Mouse (Mus musculus) limb, embryonic 11.5 days (tissue): ENCODE measurements around the gene Foxj3. TPM values are rescaled to one million over a fixed set of nuclear protein-coding genes. Genes with fewer than 3 reads are reported as not detected.

Experiments used
- ATAC-seq: fragments of 200-750 bp; cut with Nextera tagmentation; 2 replicates; pipeline ENCODE4 v1.8.0; 2017; ENCODE audit warnings: low read depth; ENCODE audit not compliant: insufficient number of reproducible peaks, low FRiP score, low TSS enrichment
- DNase-seq: peaks from one replicate; pipeline ENCODE4 v3.0.0-alpha.2; 2015; ENCODE audit warnings: low spot score
- H3K27ac ChIP-seq: fragments of 300-500 bp; sonication (generic); replicated peaks from 2 replicates; pipeline ENCODE4 v1.5.1; 2014; ENCODE audit warnings: low read depth, mild to moderate bottlenecking, low read length
- H3K27me3 ChIP-seq: fragments of 300-500 bp; sonication (generic); 2 replicates; pipeline ENCODE4 v1.6.1; 2014; ENCODE audit warnings: mild to moderate bottlenecking, low read length, mixed read lengths; ENCODE audit not compliant: control insufficient read depth, insufficient read depth
- H3K36me3 ChIP-seq: fragments of 300-500 bp; sonication (generic); 2 replicates; pipeline ENCODE4 v1.6.1; 2014; ENCODE audit warnings: mild to moderate bottlenecking, low read length, moderate library complexity, mixed read lengths; ENCODE audit not compliant: control insufficient read depth, insufficient read depth
- H3K4me1 ChIP-seq: fragments of 300-500 bp; sonication (generic); 2 replicates; pipeline ENCODE4 v1.6.1; 2014; ENCODE audit warnings: low read length, mixed read lengths; ENCODE audit not compliant: control insufficient read depth, insufficient read depth
- H3K4me2 ChIP-seq: fragments of 300-500 bp; sonication (generic); 2 replicates; pipeline ENCODE4 v1.6.1; 2014; ENCODE audit warnings: low read depth, mild to moderate bottlenecking, moderate library complexity; ENCODE audit not compliant: severe bottlenecking
- H3K4me3 ChIP-seq: fragments of 300-500 bp; sonication (generic); 2 replicates; pipeline ENCODE4 v1.5.1; 2014; ENCODE audit warnings: low read depth, low read length
- H3K9ac ChIP-seq: fragments of 300-500 bp; sonication (generic); 2 replicates; pipeline ENCODE4 v1.6.1; 2014; ENCODE audit warnings: mild to moderate bottlenecking, low read length
- H3K9me3 ChIP-seq: fragments of 300-500 bp; sonication (generic); 2 replicates; pipeline ENCODE4 v1.6.1; 2016; ENCODE audit warnings: low read length; ENCODE audit not compliant: control insufficient read depth
- WGBS: fragments of 180-500 bp; shearing (Covaris S2); extraction: QIAGEN DNeasy Blood & Tissue Kit; methylation state at CpG from one replicate; pipeline ENCODE4 v1.1.7; 2014; 5-methylcytosine and 5-hydroxymethylcytosine counted together
- polyA plus RNA-seq: library from polyadenylated mRNA; unstranded; fragments of >200 nt; fragmentation: Nextera tagmentation; extraction: Ambion mirVana; gene quantifications from 2 replicates; pipeline ENCODE4 v1.2.1, GENCODE M21; 2014

Foxj3 gene
- polyA plus RNA-seq, 1 experiment from 2014 or later, result 26.7 TPM

DNA sequence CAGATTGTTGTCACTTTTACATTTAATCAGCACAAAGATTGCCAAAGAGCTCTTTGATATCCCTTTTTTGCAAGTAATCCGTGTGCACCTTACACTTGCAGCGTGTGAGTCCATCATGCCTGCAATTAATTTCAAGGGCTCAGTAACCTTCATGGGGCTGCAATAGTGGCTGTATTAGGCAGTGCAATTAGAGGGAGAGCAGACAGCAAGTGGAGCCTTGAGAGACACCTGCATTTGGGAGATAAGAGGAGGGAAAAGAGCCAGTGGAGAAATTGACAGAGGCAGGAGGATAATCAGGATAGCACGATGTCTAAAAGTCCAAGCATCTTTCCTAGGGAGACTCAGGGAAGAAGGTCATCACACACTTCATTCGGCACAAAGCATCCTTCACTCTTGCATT, 13.2 kb upstream of the Foxj3 start:
- Histone ChIP-seq H3K9me3 (no peaks in the 10 kb centered on the region), H3K9ac (no peak overlapping the region), H3K4me2 (no peak overlapping the region), H3K4me3 (no peak overlapping the region), H3K4me1 (no peaks in the 10 kb centered on the region), H3K27me3 (no peaks in the 10 kb centered on the region), H3K27ac (no peak overlapping the region), H3K36me3 (no peaks in the 10 kb centered on the region)
- ATAC-seq, result no peak
- WGBS, result 82% methylated on average over 4 of the region's 4 CpGs
- no peak for DNase-seq

DNA sequence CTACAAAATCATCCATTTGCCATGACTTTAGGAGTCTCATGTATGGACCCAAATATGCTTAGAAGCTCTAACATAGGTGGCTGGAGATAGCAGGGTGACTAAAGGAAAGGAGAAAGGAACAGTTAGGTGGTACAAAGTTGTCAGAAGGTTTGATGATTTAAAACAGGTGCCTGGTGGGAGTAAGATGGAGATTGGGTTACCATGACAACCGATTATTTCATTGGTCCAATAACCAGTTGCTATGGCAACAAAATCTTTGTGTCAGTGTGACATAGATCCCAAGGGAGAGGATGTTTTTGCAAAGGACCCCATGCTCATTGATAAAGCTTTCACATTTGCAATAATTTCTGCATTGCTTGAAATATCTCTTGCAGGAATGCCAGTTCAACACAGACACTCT, 12.8 kb upstream of the Foxj3 start:
- H3K4me2 ChIP-seq, result no peak overlapping the region
- H3K9ac ChIP-seq, result no peak overlapping the region
- no peaks in the 10 kb centered on the region for H3K4me1 ChIP-seq
- H3K36me3 ChIP-seq, result no peaks in the 10 kb centered on the region
- H3K27ac ChIP-seq, result no peak overlapping the region
- WGBS, result 79% methylated on average over 1 of the region's 1 CpGs
- DNase-seq, result no peak
- H3K4me3 ChIP-seq, result no peak overlapping the region
- no peak for ATAC-seq
- H3K27me3 ChIP-seq, result no peaks in the 10 kb centered on the region
- H3K9me3 ChIP-seq, result no peaks in the 10 kb centered on the region

DNA sequence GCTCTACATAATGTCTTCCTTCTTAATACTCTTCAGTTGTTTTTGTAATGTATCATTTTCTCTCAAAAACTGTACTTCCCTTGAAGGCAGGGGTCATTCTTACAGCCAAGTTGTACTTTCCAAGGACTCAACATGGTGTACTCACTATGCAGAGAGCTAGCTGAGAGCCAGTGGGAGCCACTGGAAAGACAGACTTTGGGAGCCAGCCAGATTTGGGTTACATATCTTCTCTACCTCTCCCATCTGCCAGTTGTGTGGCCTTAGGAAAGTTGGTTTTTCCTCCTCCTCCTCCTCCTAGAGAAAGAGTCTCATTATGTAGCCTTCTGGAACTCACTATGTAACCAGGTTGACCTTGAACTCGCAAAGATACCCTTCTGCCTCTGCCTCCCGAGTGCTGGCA, 12.3 kb upstream of the Foxj3 start:
- H3K9me3 ChIP-seq, result no peaks in the 10 kb centered on the region
- DNase-seq, result no peak
- WGBS, result 82% methylated on average over 2 of the region's 2 CpGs
- H3K4me3 ChIP-seq, result no peak overlapping the region
- H3K9ac ChIP-seq, result no peak overlapping the region
- no peak overlapping the region for H3K27ac ChIP-seq
- H3K27me3 ChIP-seq, result no peaks in the 10 kb centered on the region
- H3K36me3 ChIP-seq, result no peaks in the 10 kb centered on the region
- ATAC-seq, result no peak
- no peaks in the 10 kb centered on the region for H3K4me1 ChIP-seq
- H3K4me2 ChIP-seq, result no peak overlapping the region

DNA sequence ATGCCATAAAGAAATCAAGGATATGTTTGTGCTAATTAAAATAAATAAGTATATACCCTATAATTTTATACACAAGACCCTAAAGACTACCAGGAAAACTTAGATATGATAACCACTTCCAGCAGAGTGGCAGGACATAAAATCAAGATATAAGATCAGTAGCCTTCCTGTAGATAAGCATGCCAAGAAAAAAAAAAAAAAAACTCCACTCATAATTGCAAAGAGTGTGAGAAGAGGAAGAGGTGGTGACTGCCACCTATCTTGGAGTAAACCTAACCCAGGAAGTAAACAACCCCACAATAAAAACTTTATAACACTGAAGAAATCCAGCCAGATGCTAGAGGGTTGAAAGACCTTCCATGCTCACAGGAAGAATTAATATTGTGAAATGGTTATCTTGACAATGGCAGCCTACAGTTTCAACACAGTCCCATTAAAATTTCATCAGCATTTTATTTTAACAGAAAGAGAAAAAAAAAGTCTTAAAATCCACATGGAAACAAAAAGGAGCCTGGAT, 10.4 kb upstream of the Foxj3 start:
- no peaks in the 10 kb centered on the region for H3K4me1 ChIP-seq
- ATAC-seq, result no peak
- H3K9me3 ChIP-seq, result no peaks in the 10 kb centered on the region
- H3K27ac ChIP-seq, result no peak overlapping the region
- H3K4me2 ChIP-seq, result no peak overlapping the region
- H3K36me3 ChIP-seq, result no peaks in the 10 kb centered on the region
- H3K27me3 ChIP-seq, result no peaks in the 10 kb centered on the region
- H3K4me3 ChIP-seq, result no peak overlapping the region
- no peak for DNase-seq
- no peak overlapping the region for H3K9ac ChIP-seq

DNA sequence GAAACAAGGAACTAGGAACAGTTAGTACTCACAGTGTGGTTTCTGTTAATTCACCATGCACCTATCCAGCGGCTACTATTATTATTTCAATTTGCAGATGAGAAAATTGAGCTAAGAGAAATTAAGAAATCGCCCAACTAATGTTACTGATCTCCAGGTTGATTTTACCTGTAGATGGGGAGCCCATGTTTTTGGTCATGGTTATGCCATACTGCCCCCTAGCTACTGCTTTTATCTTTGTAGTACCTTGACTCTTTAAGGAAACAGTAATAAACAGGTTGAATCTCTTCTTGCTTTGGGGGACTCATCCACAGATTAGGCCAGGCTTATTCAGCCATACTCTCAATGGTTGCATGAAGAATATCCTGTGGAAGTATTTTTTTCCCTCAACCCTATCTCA, 5.0 kb upstream of the Foxj3 start:
- H3K9ac ChIP-seq, result no peak overlapping the region
- no peaks in the 10 kb centered on the region for H3K9me3 ChIP-seq
- 58% methylated on average over 2 of the region's 2 CpGs for WGBS
- ATAC-seq, result no peak
- H3K27ac ChIP-seq, result no peak overlapping the region
- no peaks in the 10 kb centered on the region for H3K36me3 ChIP-seq
- H3K4me3 ChIP-seq, result no peak overlapping the region
- H3K27me3 ChIP-seq, result no peaks in the 10 kb centered on the region
- no peaks in the 10 kb centered on the region for H3K4me1 ChIP-seq
- no peak overlapping the region for H3K4me2 ChIP-seq
- DNase-seq, result no peak

DNA sequence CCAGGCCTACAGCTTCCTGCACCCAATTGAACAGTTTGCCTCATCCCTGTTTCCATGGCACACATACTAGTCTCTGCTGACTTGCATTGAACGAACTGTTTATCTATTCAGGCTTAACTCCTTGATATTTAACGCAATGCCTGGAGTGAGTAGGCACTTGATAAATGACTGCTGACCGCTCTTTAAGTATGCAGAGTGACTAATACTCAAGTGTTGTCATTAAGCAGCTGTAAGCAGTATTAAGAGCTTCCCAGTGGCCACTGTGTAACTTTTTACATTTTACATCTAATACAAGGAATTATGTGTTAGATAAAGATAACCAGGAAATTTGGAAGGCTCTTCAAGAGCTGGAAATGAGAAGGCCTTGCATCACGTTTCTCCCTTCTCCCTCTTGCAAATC, 1.7 kb upstream of the Foxj3 start:
- 66% methylated on average over 4 of the region's 4 CpGs for WGBS
- Histone ChIP-seq H3K4me2 (no peak overlapping the region), H3K9ac (no peak overlapping the region), H3K9me3 (no peaks in the 10 kb centered on the region), H3K36me3 (no peaks in the 10 kb centered on the region), H3K27me3 (no peaks in the 10 kb centered on the region), H3K27ac (no peak overlapping the region), H3K4me3 (no peak overlapping the region), H3K4me1 (no peaks in the 10 kb centered on the region)
- ATAC-seq (no peak), DNase-seq (no peak)

DNA sequence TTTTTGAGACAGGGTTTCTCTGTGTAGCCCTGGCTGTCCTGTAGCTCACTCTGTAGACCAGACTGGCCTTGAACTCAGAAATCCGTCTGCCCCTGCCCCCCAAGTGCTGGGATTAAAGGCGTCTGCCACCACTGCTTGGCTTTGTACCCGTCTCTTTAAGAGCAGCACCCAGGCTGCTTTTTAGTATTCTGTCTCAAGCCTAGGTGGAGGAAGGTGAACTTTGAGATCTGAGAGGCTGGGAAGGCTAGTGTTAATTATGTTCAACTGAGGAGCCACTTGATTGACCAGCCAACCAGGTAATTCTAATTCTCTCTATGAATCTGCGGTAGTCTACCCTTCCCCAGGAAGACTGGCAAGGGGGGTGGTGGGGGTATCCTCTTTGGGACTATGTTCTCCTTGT, 632 bp downstream of the Foxj3 start:
- H3K4me2 ChIP-seq, result no peak overlapping the region
- H3K4me1 ChIP-seq, result 0 out of 2 replicates have a peak, but pooled peaks cover 3% of the 10 kb centered on the region
- ATAC-seq (no peak), DNase-seq (no peak)
- no peaks in the 10 kb centered on the region for H3K9me3 ChIP-seq
- WGBS, result 67% methylated on average over 4 of the region's 4 CpGs
- no peaks in the 10 kb centered on the region for H3K27me3 ChIP-seq
- H3K27ac ChIP-seq, result no peak overlapping the region
- no peak overlapping the region for H3K4me3 ChIP-seq
- H3K36me3 ChIP-seq, result no peaks in the 10 kb centered on the region
- H3K9ac ChIP-seq, result no peak overlapping the region

DNA sequence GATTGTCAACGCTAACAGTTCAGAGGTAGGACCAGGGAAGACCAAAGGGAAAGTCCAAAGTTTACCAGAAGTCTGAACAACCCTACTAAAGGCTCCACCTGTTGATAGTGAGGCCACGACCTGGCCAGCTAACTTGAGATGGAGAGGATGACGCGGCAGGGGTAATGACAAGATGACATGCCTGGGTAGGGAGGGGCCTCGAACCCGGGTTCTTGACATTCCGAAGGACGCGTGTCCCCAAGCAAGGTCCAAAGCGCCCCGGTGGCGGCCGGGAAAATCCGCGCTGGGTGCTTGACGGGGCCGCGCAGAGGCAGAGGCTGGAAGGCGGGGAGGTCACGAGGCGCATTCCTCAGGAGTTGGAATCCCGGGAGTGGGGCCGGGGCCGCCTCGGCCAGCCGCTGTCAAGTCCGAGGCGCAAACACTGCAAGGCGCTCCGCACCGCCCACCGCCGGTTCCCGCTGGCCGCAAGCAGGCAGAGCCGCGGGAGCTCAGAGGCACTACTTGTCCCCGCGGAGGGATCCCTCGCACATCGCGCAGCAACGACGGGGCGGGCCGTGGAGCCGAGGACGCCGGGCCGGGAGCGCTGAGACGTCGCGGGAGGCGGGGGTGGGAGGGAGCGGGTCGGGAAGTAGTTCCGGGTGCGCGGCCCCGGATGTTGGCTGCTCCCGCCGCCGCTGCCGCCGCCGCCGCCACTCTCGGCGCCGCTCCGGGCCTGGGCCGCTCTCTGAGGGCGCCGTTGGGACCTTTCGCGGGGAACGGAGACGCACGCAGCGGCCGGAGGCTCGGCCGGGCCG, 2.4 kb downstream of the Foxj3 start, which contains the start of gene Frg2f1:
Frg2f1 (minus strand) TSS at position 499 of the 794 bp plus-strand sequence.
- ATAC-seq, result peak; percentile 86
- peak within 1 kb of the TSS; percentile 69 for H3K4me2 ChIP-seq
- no peaks in the 10 kb centered on the region for H3K36me3 ChIP-seq
- peak within 1 kb of the TSS; percentile 95 for H3K4me3 ChIP-seq
- no peaks in the 10 kb centered on the region for H3K27me3 ChIP-seq
- DNase-seq, result peak; percentile 95
- 1% methylated on average over 51 of the region's 85 CpGs for WGBS
- peak within 1 kb of the TSS; percentile 97 for H3K27ac ChIP-seq
- H3K9me3 ChIP-seq, result no peaks in the 10 kb centered on the region
- H3K4me1 ChIP-seq, result 0 out of 2 replicates have a peak, but pooled peaks cover 3% of the 10 kb centered on the region
- peak within 1 kb of the TSS; percentile 96 for H3K9ac ChIP-seq
